Mouse (Mus musculus) forebrain, embryonic 16.5 days (tissue): ENCODE results near the gene Dpep2nb. TPM values are rescaled to one million over a fixed set of nuclear protein-coding genes. Genes with fewer than 3 reads are reported as not detected.

Source experiments
- ATAC-seq: fragments of 200-750 bp; cut with Nextera tagmentation; 2 replicates; pipeline ENCODE4 v1.8.0; 2017; ENCODE audit warnings: mild to moderate bottlenecking, moderate library complexity
- H3K27ac ChIP-seq: fragments of 300-500 bp; sonication (generic); 2 replicates; pipeline ENCODE4 v1.5.1; 2014; ENCODE audit warnings: low read length, control low read depth
- H3K27me3 ChIP-seq: fragments of 300-500 bp; sonication (generic); replicated peaks from 2 replicates; pipeline ENCODE4 v1.6.1; 2014; ENCODE audit warnings: low read length; ENCODE audit not compliant: control insufficient read depth, insufficient read depth
- H3K36me3 ChIP-seq: fragments of 300-500 bp; sonication (generic); 2 replicates; pipeline ENCODE4 v1.6.1; 2014; ENCODE audit not compliant: control insufficient read depth, insufficient read depth
- H3K4me1 ChIP-seq: fragments of 300-500 bp; sonication (generic); replicated peaks from 2 replicates; pipeline ENCODE4 v1.6.1; 2014; ENCODE audit warnings: low read length; ENCODE audit not compliant: control insufficient read depth, insufficient read depth
- H3K4me2 ChIP-seq: fragments of 300-500 bp; sonication (generic); 2 replicates; pipeline ENCODE4 v1.6.1; 2014; ENCODE audit warnings: mild to moderate bottlenecking, low read length, control low read depth
- H3K4me3 ChIP-seq: fragments of 300-500 bp; sonication (generic); replicated peaks from 2 replicates; pipeline ENCODE4 v1.5.1; 2014; ENCODE audit warnings: mild to moderate bottlenecking, low read length, control low read depth
- H3K9ac ChIP-seq: fragments of 300-500 bp; sonication (generic); replicated peaks from 2 replicates; pipeline ENCODE4 v1.6.1; 2014; ENCODE audit warnings: low read depth, low read length, control low read depth
- H3K9me3 ChIP-seq: fragments of 300-500 bp; sonication (generic); 2 replicates; pipeline ENCODE4 v1.6.1; 2016; ENCODE audit warnings: low read length; ENCODE audit not compliant: control insufficient read depth
- WGBS: fragments of 180-500 bp; shearing (Covaris S2); extraction: QIAGEN DNeasy Blood & Tissue Kit; methylation state at CpG from one replicate; pipeline ENCODE4 v1.1.7; 2014; 5-methylcytosine and 5-hydroxymethylcytosine counted together
- polyA plus RNA-seq: library from polyadenylated mRNA; unstranded; fragments of >200 nt; fragmentation: Nextera tagmentation; extraction: Ambion mirVana; gene quantifications from 2 replicates; pipeline ENCODE4 v1.2.1, GENCODE M21; 2015

Dpep2nb gene
- polyA plus RNA-seq: not detected in 2 replicates

DNA sequence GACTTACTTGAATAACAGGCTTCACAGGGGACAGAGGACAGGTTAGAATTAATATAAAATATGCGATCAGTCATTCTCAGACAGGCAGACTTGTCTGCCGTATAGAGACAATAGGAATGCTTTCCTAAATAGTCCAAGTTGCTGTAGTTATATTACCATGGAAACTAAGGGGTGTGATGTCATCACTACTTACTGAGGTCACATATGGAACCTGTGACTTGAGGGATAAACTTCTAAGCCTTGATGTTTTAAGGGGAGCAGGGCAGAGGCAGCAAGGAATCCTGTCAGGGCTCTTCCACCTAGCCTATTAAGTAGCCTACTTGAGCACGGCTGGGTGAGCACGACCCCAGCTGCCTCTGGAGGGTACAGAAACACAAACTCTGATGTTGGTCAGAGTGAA, at the start of gene Dpep2nb:
Gene Dpep2nb (minus strand): TSS at position 101 of the 400 bp plus-strand sequence.
- Histone ChIP-seq H3K4me3 (no peak within 1 kb of the TSS), H3K4me2 (no peak within 1 kb of the TSS), H3K9ac (no peak within 1 kb of the TSS), H3K9me3 (no peaks in the 10 kb centered on the region), H3K27ac (no peak within 1 kb of the TSS), H3K27me3 (no peaks in the 10 kb centered on the region), H3K36me3 (no peaks in the 10 kb centered on the region), H3K4me1 (peaks cover 10% of the 10 kb centered on the region)
- WGBS: 85% methylated on average over 4 of the region's 4 CpGs
- ATAC-seq: no peak

- no peak overlapping the region for H3K4me2 ChIP-seq
- no peaks in the 10 kb centered on the region for H3K9me3 ChIP-seq
- ATAC-seq: no peak
- no peaks in the 10 kb centered on the region for H3K27me3 ChIP-seq
- peaks cover 5% of the 10 kb centered on the region; the same call in 1 of the 2 replicates for H3K36me3 ChIP-seq
- H3K27ac ChIP-seq: no peak overlapping the region
- WGBS: 56% methylated on average over 3 of the region's 3 CpGs
- H3K9ac ChIP-seq: no peak overlapping the region
- peaks cover 8% of the 10 kb centered on the region for H3K4me1 ChIP-seq
- no peak overlapping the region for H3K4me3 ChIP-seq
These were observed 49.3 kb upstream of the Dpep2nb start for GRCm38 (mm10) chr8:106055038-106055437.

- no peak for ATAC-seq
- no peak overlapping the region for H3K27ac ChIP-seq
- 80% methylated on average over 6 of the region's 6 CpGs for WGBS
- peaks cover 5% of the 10 kb centered on the region; the same call in 1 of the 2 replicates for H3K36me3 ChIP-seq
- no peak overlapping the region for H3K4me2 ChIP-seq
- H3K4me1 ChIP-seq: peaks cover 8% of the 10 kb centered on the region
- H3K9me3 ChIP-seq: no peaks in the 10 kb centered on the region
- no peaks in the 10 kb centered on the region for H3K27me3 ChIP-seq
- no peak overlapping the region for H3K4me3 ChIP-seq
- no peak overlapping the region for H3K9ac ChIP-seq
These were observed 48.5 kb upstream of the Dpep2nb start for GRCm38 (mm10) chr8:106054190-106054811.

DNA sequence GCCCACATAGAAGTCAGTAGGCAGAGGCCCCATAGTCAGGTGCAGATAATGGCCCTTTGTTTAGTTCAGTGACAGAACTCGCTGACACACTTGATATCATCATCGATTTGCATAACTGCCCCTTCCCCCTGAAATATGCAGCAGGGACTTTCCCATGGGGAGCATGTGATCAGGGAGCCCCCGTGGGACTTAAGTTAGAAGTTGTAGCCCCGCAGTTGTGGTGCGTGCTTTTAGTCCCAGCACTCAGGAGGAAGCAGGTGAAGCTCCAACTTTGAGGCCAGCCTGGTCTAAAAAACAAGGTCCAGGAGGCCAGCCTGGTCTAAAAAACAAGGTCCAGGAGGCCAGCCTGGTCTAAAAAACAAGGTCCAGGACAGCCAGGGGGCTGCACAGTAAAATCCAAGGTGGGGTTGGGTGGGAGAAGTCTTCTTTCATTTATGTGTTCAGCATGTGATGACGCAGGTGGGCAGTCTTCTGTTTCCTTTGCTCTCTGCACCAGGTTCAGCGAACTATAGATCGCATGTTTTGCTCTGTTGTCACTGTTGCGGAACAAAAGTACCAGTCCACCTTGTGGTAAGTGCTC, 46.8 kb upstream of the Dpep2nb start:
- Histone ChIP-seq H3K4me2 (no peak overlapping the region), H3K36me3 (peaks cover 5% of the 10 kb centered on the region; the same call in 1 of the 2 replicates), H3K9ac (no peak overlapping the region), H3K4me1 (no peaks in the 10 kb centered on the region), H3K4me3 (no peak overlapping the region), H3K27ac (no peak overlapping the region), H3K27me3 (no peaks in the 10 kb centered on the region), H3K9me3 (no peaks in the 10 kb centered on the region)
- WGBS: 93% methylated on average over 9 of the region's 9 CpGs
- ATAC-seq: no peak

DNA sequence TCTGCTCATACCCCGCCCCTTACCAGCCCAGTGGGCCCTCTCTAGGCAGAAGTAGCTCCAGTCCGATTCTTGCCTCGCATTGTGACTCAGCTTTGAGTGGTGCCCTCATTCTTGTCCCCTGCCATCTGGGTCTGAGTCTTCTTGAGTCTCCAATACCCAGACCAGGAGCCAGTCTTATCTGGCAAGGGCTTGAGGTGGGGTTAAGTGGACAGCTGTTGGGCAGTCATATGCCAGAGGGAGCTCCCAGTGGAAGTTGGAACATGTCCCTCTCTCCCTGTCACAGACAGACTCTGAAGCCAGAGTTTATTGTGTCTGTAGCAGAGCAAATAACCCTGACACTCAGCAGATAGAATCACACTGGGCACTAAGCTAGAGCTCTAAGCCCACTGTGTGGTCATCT, 45.3 kb upstream of the Dpep2nb start:
- 92% methylated on average over 3 of the region's 3 CpGs for WGBS
- peaks cover 5% of the 10 kb centered on the region; the same call in 1 of the 2 replicates for H3K36me3 ChIP-seq
- H3K4me3 ChIP-seq: no peak overlapping the region
- H3K9ac ChIP-seq: no peak overlapping the region
- no peaks in the 10 kb centered on the region for H3K9me3 ChIP-seq
- no peaks in the 10 kb centered on the region for H3K27me3 ChIP-seq
- H3K4me1 ChIP-seq: no peaks in the 10 kb centered on the region
- no peak overlapping the region for H3K27ac ChIP-seq
- H3K4me2 ChIP-seq: no peak overlapping the region
- ATAC-seq: no peak

- Histone ChIP-seq H3K9ac (no peak overlapping the region), H3K4me1 (no peaks in the 10 kb centered on the region), H3K27me3 (no peaks in the 10 kb centered on the region), H3K27ac (no peak overlapping the region), H3K4me2 (no peak overlapping the region), H3K4me3 (no peak overlapping the region), H3K9me3 (no peaks in the 10 kb centered on the region), H3K36me3 (peaks cover 5% of the 10 kb centered on the region; the same call in 1 of the 2 replicates)
- WGBS: 92% methylated on average over 6 of the region's 6 CpGs
- no peak for ATAC-seq
These were observed 44.1 kb upstream of the Dpep2nb start for GRCm38 (mm10) chr8:106049840-106050239.

- H3K36me3 ChIP-seq: peaks cover 5% of the 10 kb centered on the region; the same call in 1 of the 2 replicates
- no peaks in the 10 kb centered on the region for H3K4me1 ChIP-seq
- no peak overlapping the region for H3K4me2 ChIP-seq
- no peak for ATAC-seq
- no peaks in the 10 kb centered on the region for H3K27me3 ChIP-seq
- H3K4me3 ChIP-seq: no peak overlapping the region
- H3K9ac ChIP-seq: no peak overlapping the region
- whole genome bisulfite sequencing: 96% methylated on average over 5 of the region's 5 CpGs
- H3K9me3 ChIP-seq: no peaks in the 10 kb centered on the region
- no peak overlapping the region for H3K27ac ChIP-seq
These were observed 42.3 kb upstream of the Dpep2nb start for GRCm38 (mm10) chr8:106047854-106048630.

DNA sequence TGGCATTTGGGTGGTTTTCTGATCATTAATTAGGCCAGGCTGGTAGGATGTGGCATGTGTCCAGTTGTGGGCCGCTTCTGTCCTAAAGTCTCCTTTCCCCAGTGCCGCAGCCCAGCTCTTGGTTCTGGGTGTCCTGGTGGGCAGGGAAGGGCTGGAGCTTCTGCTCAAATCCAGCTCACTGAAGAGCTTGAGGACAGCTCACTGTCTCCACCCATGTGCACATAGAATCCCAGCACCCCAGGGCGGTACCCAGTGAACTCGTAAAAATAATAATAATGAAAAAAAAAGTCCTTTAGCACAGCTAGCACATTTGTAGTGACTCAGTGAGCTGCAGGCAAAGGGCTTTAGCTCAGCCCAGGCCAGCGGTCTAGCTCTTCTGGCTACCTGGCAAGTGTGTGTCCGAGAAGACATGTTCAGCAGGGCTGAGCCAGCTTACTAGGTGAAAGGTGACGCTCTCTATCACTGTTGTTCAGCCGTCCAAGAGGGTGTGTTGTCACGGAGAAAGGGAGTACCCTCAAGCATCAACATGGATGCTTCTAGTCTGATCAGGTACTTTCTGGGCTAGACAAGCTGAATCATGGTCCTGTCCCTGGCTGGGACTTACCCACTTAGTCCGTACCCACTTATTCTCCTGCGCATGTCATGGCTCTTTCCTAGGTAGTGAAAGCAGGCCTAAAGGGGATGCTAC, 41.2 kb upstream of the Dpep2nb start:
- Histone ChIP-seq H3K9me3 (no peaks in the 10 kb centered on the region), H3K9ac (no peak overlapping the region), H3K36me3 (peaks cover 5% of the 10 kb centered on the region; the same call in 1 of the 2 replicates), H3K27me3 (no peaks in the 10 kb centered on the region), H3K4me1 (no peaks in the 10 kb centered on the region), H3K27ac (no peak overlapping the region), H3K4me3 (no peak overlapping the region), H3K4me2 (no peak overlapping the region)
- WGBS: 93% methylated on average over 11 of the region's 11 CpGs
- ATAC-seq: no peak

DNA sequence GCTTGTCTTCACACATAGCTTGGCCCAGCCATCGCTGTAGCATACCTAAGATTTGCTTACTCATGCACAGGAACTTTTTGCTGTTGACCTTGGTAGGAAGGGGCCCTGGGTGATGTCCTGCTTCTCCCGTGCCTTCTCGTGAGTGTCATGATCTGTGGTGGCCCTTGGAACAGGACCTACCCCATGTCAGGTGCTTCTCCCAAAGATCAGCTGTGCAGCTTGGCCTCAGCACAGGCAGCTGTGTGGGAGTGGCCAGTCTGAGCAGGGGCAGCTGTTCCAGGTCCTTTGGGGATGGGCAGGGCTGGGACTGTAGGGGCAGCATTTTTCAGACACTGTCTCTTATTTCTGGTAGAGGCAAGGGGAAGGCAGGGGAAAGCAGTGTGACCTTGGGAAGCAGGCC, 38.4 kb upstream of the Dpep2nb start:
- no peak for ATAC-seq

More for the DNA sequence above, 38.4 kb upstream of the Dpep2nb start:
- Histone ChIP-seq H3K4me2 (no peak overlapping the region), H3K27ac (no peak overlapping the region), H3K4me3 (no peak overlapping the region), H3K36me3 (no peaks in the 10 kb centered on the region), H3K9ac (no peak overlapping the region), H3K9me3 (no peaks in the 10 kb centered on the region), H3K4me1 (no peaks in the 10 kb centered on the region), H3K27me3 (no peaks in the 10 kb centered on the region)
- WGBS: 87% methylated on average over 3 of the region's 3 CpGs
